In genomic region chr11:108963476-108964232, GRCm38 (mm10) we compare ENCODE assay signal across 1 mouse cellular context.
TF ChIP-seq lines count a peak whose summit lies in the region.

No protein-coding gene starts in this region.

TF ChIP-seq in CH12.LX, 34 proteins besides CTCF, POLR2A, EP300 and RAD21 (continued from another document):
- no peak for TF ChIP-seq PAX5 (IDR thresholded peaks at IDR 0.05; ENCODE audit: low read length)
- peak; percentile 88 for TF ChIP-seq CHD2 (IDR thresholded peaks at IDR 0.05; ENCODE audit: low read length)
- TF ChIP-seq NRF1 (IDR thresholded peaks at IDR 0.05; ENCODE audit: low read depth, low read length): no peak
- TF ChIP-seq SMC3 (IDR thresholded peaks at IDR 0.05; ENCODE audit: low read depth, low read length): no peak
- peak; percentile 89 for TF ChIP-seq JUN (IDR thresholded peaks at IDR 0.05; ENCODE audit: insufficient read depth, low read depth, low read length)
- TF ChIP-seq USF1 (IDR thresholded peaks at IDR 0.05; ENCODE audit: low read depth, low read length): no peak
- peak; percentile 68; the same call in 1 of the 2 replicates for TF ChIP-seq MXI1 (IDR thresholded peaks at IDR 0.05; ENCODE audit: low read depth, low read length)
- no peak for TF ChIP-seq GABPA (IDR thresholded peaks at IDR 0.05; ENCODE audit: insufficient replicate concordance, low read depth, low read length)
- TF ChIP-seq USF2 (conservative IDR thresholded peaks at IDR 0.05; ENCODE audit: low read depth, low read length): no peak
- peak; percentile 78 for TF ChIP-seq SIN3A (IDR thresholded peaks at IDR 0.05; ENCODE audit: low read length)
- peak; percentile 31; the same call in 1 of the 2 replicates for TF ChIP-seq HCFC1 (IDR thresholded peaks at IDR 0.05; ENCODE audit: low read depth, low read length)
- no peak for TF ChIP-seq POLR2AphosphoS2 (IDR thresholded peaks at IDR 0.05; ENCODE audit: low read depth, low read length)
- peak; percentile 92 for TF ChIP-seq MAZ (IDR thresholded peaks at IDR 0.05; ENCODE audit: low read depth, low read length)
- no peak for TF ChIP-seq UBTF (IDR thresholded peaks at IDR 0.05; ENCODE audit: low read depth, low read length)
- TF ChIP-seq E2F4 (IDR thresholded peaks at IDR 0.05; ENCODE audit: insufficient replicate concordance, low read depth, low read length): no peak
